Mouse (Mus musculus) bone marrow, adult 2 months (tissue): ENCODE measurements at regions not wholly inside any gene's neighbourhood (a gene's known extent, or its start where the extent isn't known, plus 50 kb on each side); places are given as distances from the start of the nearest gene placed in this dataset.

ENCODE experiments used
- H3K27ac ChIP-seq: fragments of 200-500 bp; 2 replicates; pipeline ENCODE4 v1.5.1; 2012; ENCODE audit warnings: low read depth, mild to moderate bottlenecking, control low read depth, inconsistent platforms, low read length; ENCODE audit not compliant: control insufficient read depth, poor library complexity, insufficient read depth
- H3K4me1 ChIP-seq: fragments of 200-500 bp; 2 replicates; pipeline ENCODE4 v1.6.1; 2011; ENCODE audit warnings: low read length; ENCODE audit not compliant: control insufficient read depth, insufficient read depth
- H3K4me3 ChIP-seq: fragments of 200-500 bp; replicated peaks from 2 replicates; pipeline ENCODE3; 2011; ENCODE audit warnings: mild to moderate bottlenecking, low read depth, low read length, control low read depth; ENCODE audit not compliant: control insufficient read depth
- CTCF ChIP-seq: fragments of 200-500 bp; IDR thresholded peaks from 2 replicates; pipeline ENCODE4 v1.5.1; 2011; ENCODE audit warnings: low read length, control low read depth; ENCODE audit not compliant: control insufficient read depth, insufficient read depth
- POLR2A ChIP-seq: fragments of 200-500 bp; IDR thresholded peaks from 2 replicates; pipeline ENCODE4 v1.6.1; 2011; ENCODE audit warnings: low read depth, mild to moderate bottlenecking, control low read depth, low read length, borderline replicate concordance; ENCODE audit not compliant: control insufficient read depth
- WGBS: fragments of 180-500 bp; shearing (Covaris S2); methylation state at CpG from one replicate; pipeline ENCODE4 v1.1.7; 2018; 5-methylcytosine and 5-hydroxymethylcytosine counted together

DNA sequence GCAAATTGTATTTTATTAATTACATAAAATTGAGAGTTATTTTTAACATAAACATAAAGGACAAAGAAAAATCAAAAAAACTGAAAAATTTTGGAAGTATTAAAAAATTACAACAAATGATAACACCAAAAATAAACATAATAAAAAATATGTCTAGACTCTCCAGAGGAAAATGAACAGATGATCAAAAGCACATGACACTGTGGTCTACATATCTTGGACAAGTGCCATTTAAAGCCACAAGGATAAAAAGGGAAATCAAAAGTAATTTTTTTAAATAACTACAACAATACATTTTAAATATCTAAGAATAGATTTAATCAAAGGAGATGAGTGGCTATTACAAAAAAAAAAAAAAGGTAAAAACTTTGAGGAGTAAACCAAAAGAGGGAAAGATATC lies 755.6 kb downstream of the Hace1 start:
- Histone ChIP-seq H3K27ac (no peak overlapping the region), H3K4me1 (no peaks in the 10 kb centered on the region), H3K4me3 (no peak overlapping the region)
- TF ChIP-seq POLR2A = no peak
- TF ChIP-seq CTCF = no peak

DNA sequence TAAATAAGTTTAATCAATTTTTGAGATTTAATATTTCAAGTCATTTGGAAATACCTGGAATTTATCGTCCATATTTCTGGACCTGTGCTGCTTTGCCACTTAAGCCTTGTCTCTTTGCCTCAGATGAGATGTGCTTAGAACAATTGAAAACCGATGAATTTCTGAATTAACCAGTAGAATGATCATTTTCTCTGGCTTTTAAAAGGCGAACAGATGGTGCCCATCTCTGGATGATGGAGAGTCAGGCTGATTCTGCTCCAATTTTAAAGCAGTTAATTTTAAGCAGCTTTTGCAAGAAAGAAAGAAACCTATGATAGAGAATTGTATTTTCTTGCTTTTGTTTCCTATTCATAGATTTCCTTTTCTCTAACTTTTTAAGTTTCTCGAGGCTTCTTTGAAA lies 767.7 kb downstream of the Hace1 start:
- 69% methylated on average over 4 of the region's 4 CpGs for WGBS
- Histone ChIP-seq H3K4me3 (no peak overlapping the region), H3K27ac (no peak overlapping the region), H3K4me1 (no peaks in the 10 kb centered on the region)
- TF ChIP-seq CTCF = no peak
- TF ChIP-seq POLR2A = no peak

- H3K27ac ChIP-seq = no peak overlapping the region
- H3K4me3 ChIP-seq = no peak overlapping the region
- no peaks in the 10 kb centered on the region for H3K4me1 ChIP-seq
- 80% methylated on average over 4 of the region's 4 CpGs for WGBS
- no peak for TF ChIP-seq POLR2A
- TF ChIP-seq CTCF = no peak
These were observed 772.0 kb downstream of the Hace1 start for GRCm38 (mm10) chr10:46349613-46350012.

GRCm38 (mm10) chr10:46350196-46350595 lies 772.6 kb downstream of the Hace1 start:
- Histone ChIP-seq H3K4me3 (no peak overlapping the region), H3K4me1 (no peaks in the 10 kb centered on the region), H3K27ac (no peak overlapping the region)
- 67% methylated on average over 2 of the region's 2 CpGs for WGBS
- TF ChIP-seq POLR2A = no peak
- no peak for TF ChIP-seq CTCF

DNA sequence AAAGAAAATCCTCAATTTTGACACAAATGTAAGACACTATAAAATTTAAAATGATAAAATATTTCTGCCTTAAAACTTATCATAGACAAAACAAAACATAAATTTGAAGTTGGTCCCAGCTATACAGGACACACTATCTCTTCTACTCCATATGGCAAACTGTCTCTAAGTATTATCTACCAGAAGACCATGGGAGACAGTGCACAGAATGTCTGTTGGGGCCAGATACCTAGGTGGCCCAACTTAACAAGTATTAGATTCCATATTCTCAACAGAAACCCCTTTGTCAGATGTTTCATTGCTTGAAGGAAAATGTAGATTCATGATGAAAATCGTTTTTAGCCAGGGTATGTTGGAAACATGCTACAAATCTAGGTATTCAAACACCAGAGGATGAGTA lies 779.1 kb downstream of the Hace1 start:
- Histone ChIP-seq H3K4me1 (no peaks in the 10 kb centered on the region), H3K4me3 (no peak overlapping the region), H3K27ac (no peak overlapping the region)
- WGBS = 29% methylated on average over 1 of the region's 1 CpGs
- TF ChIP-seq POLR2A (no peak), CTCF (no peak)

- 76% methylated on average over 7 of the region's 7 CpGs for WGBS
- no peak overlapping the region for H3K27ac ChIP-seq
- H3K4me1 ChIP-seq = no peaks in the 10 kb centered on the region
- TF ChIP-seq POLR2A = no peak
- TF ChIP-seq CTCF = no peak
- H3K4me3 ChIP-seq = no peak overlapping the region
These were observed 796.3 kb downstream of the Hace1 start for GRCm38 (mm10) chr10:46373715-46374475.

- H3K4me1 ChIP-seq = no peaks in the 10 kb centered on the region
- no peak overlapping the region for H3K4me3 ChIP-seq
- WGBS = 81% methylated on average over 3 of the region's 3 CpGs
- TF ChIP-seq POLR2A (no peak), CTCF (no peak)
- no peak overlapping the region for H3K27ac ChIP-seq
These were observed 797.0 kb downstream of the Hace1 start for GRCm38 (mm10) chr10:46374646-46375045.

GRCm38 (mm10) chr10:46397089-46397488 lies 819.5 kb downstream of the Hace1 start:
- no peaks in the 10 kb centered on the region for H3K4me1 ChIP-seq
- H3K4me3 ChIP-seq = no peak overlapping the region
- TF ChIP-seq CTCF = no peak
- no peak for TF ChIP-seq POLR2A
- no peak overlapping the region for H3K27ac ChIP-seq
- WGBS = 75% methylated on average over 4 of the region's 4 CpGs

- no peak for TF ChIP-seq POLR2A
- TF ChIP-seq CTCF = no peak
- WGBS = 57% methylated on average over 2 of the region's 2 CpGs
These were observed 826.3 kb downstream of the Hace1 start for GRCm38 (mm10) chr10:46403883-46404282.

More at GRCm38 (mm10) chr10:46403883-46404282, 826.3 kb downstream of the Hace1 start:
- H3K4me1 ChIP-seq = no peaks in the 10 kb centered on the region
- no peak overlapping the region for H3K27ac ChIP-seq
- no peak overlapping the region for H3K4me3 ChIP-seq
